Mouse (Mus musculus) layer of hippocampus, adult 9-10 months (tissue): Measurements from ENCODE around the gene Cxcl14.

ENCODE experiments used
- DNase-seq: peaks from one replicate; pipeline ENCODE4 v3.0.0; 2022; ENCODE audit warnings: low spot score

The Cxcl14 gene

GRCm38 (mm10) chr13:56295943-56296658 is at the start of gene Cxcl14:
Gene Cxcl14 (minus strand): TSS chr13:56296551.
- DNase-seq = no peak

GRCm38 (mm10) chr13:56344355-56344754 is 48.0 kb upstream of the Cxcl14 start:
- DNase-seq = no peak

GRCm38 (mm10) chr13:56342491-56342890 is 46.1 kb upstream of the Cxcl14 start:
- DNase-seq = no peak

- no peak for DNase-seq
Measured at GRCm38 (mm10) chr13:56340513-56340912, 44.2 kb upstream of the Cxcl14 start.

DNA sequence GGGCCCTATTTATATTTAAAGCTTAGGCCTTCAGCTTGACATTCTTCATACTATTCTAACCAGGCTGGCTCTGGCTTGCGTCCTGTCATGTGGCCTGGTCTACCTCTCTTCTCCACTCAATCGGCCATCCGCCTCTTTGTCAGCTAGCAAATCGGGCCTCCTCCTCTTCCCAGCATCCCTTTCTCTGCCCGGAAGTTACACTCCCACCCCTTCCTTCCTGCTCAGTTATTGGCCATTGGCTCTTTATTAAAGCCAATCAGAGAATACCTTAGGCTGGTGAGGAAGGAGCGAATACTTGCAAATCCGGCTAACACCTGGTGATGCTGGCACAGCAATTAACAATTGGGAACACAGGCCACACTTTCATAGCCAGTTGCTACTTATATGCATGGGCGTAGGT is 43.5 kb upstream of the Cxcl14 start:
- DNase-seq = no peak

GRCm38 (mm10) chr13:56336982-56337381 is 40.6 kb upstream of the Cxcl14 start:
- DNase-seq = no peak

- DNase-seq = no peak
Measured at GRCm38 (mm10) chr13:56334802-56335690, 38.7 kb upstream of the Cxcl14 start.

GRCm38 (mm10) chr13:56334236-56334635 is 37.9 kb upstream of the Cxcl14 start:
- DNase-seq = no peak

GRCm38 (mm10) chr13:56332356-56332755 is 36.0 kb upstream of the Cxcl14 start:
- DNase-seq = no peak

GRCm38 (mm10) chr13:56330603-56331455 is 34.5 kb upstream of the Cxcl14 start:
- DNase-seq = no peak

DNA sequence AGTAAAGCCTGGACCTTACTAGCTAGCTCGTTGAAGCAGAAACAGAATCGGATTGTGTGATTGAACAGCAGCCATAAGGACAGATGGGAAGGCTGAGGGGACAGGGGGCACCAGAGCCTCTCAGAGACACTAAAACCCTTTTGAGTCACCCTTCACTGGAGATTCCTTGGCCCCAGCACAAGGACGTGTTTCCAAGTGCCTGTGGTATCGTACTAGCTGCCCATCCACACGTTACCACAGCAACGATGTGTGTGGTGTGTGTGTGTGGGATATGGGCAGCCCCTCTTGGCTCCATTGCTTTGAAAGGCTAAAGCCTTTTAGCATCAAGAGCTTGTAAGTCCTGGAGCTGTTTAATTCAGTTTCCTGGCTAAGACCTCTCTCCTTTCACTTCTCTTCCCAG is 33.4 kb upstream of the Cxcl14 start:
- DNase-seq = no peak

GRCm38 (mm10) chr13:56329165-56329564 is 32.8 kb upstream of the Cxcl14 start:
- no peak for DNase-seq

GRCm38 (mm10) chr13:56327779-56328178 is 31.4 kb upstream of the Cxcl14 start:
- DNase-seq = no peak

DNA sequence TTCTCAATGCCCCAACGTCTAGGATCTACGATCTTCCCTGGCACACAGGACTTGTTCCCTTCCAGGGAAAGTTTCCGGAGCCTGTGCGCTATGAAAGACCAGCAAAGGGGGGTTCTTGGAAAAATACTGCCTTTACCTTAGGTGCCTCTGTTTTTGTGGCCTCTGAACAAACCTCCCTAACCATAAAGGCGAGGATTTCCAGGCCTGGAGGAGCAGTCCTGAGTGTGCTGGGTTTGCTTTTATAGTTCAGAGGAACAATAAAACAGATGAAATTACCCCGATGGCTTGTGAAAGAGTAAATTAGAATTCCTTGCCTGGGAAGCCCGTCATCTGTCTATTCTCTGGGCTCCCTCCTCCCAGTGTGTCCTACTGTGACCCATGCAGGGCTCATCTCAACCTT is 25.3 kb upstream of the Cxcl14 start:
- no peak for DNase-seq

- no peak for DNase-seq
Measured at GRCm38 (mm10) chr13:56316930-56317329, 20.6 kb upstream of the Cxcl14 start.

- no peak for DNase-seq
Measured at GRCm38 (mm10) chr13:56315201-56315600, 18.9 kb upstream of the Cxcl14 start.

DNA sequence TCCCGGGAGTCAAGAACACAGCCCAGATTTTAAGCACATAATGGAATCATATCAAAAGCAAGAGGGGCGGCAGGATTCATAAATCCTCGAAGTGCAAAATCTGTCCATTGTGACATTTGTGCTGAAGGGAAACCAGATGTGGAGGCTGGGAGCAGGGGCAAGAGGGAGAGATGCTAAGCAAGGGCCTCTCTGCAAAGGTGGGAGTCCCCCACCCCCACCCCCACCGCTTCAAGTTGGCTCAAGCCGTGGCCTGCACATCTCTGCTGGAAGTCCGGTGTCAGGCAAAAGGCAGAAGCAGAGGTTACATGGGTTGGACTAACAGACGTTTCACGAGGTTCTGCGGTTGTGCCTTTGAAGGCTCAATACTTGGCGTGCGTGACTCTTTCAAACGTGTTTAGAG is 8.7 kb upstream of the Cxcl14 start:
- DNase-seq = no peak

DNA sequence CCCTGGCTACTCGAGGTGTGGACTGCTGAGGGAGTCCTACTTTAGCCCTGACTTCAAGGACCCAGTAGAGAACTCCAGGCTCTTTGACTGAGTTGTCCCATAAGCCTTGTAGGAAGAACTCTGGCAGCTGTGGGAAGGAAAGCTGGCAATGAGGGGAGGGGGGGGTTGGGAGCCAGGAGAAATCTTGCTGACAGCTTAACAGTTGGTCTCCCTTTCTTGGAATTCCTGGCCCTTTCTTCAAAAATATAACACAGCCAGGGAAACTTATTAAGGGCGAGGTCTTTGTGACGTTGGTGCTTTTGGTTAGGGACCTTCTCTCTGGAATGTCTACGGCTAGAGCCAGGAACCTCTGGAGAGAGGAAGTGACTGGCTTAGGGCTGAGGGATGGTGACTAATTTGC is 8.1 kb upstream of the Cxcl14 start:
- no peak for DNase-seq

- no peak for DNase-seq
Measured at GRCm38 (mm10) chr13:56299336-56299735, 3.0 kb upstream of the Cxcl14 start.

- DNase-seq = no peak
Measured at GRCm38 (mm10) chr13:56296659-56297020, 289 bp upstream of the Cxcl14 start.

GRCm38 (mm10) chr13:56295586-56295942 is 787 bp downstream of the Cxcl14 start:
- no peak for DNase-seq

DNA sequence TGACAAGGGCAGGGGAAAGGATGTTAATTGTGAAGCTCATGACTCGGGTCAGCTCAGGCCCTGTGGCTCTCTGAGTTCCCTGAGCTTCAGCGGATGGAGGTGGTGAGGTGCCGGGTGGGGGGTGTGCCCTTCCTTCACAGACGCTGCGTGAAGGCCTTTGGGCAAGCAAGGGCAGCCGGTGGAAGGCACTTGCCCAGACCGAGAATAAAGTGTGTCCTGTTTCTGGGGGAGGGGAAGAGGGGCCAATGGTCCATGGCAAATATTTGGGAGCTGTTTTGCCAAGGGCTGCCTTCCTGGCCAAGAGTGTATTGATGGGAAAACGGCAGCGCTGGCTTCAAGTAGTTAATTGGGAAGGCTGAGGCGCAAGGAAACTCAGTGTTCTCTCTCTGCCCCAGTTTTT is 1.4 kb downstream of the Cxcl14 start:
- no peak for DNase-seq

GRCm38 (mm10) chr13:56289998-56290397 is 6.4 kb downstream of the Cxcl14 start:
- no peak for DNase-seq
